ENCODE assay signal across 25 mouse cellular contexts in genomic region chr6:93838398-93838797, GRCm38 (mm10).
DNase-seq lines count a peak whose midpoint lies in the region; ATAC-seq and TF ChIP-seq lines count a peak whose summit lies in the region.
"Had no signal": no experiment of that assay in that cellular context is flagged by ENCODE, and none has a peak within 500 bp of the region (broad histone marks: within the 10 kb centered on the region; RNA-seq: fewer than 3 reads in every experiment).

No protein-coding gene starts in this region.

- H3K4me3 ChIP-seq in lung, adult 2 months (replicated peaks; ENCODE audit: extremely low read depth, low read depth, low read length) = no peak overlapping the region
- H3K4me3 ChIP-seq: embryonic facial prominence, embryonic 12.5 days; erythroblast, embryonic 14.5 days; forebrain, embryonic 12.5 days; forebrain, embryonic 15.5 days; heart, embryonic 12.5 days; heart, embryonic 15.5 days; hindbrain, embryonic 10.5 days; hindbrain, embryonic 13.5 days; intestine, embryonic 15.5 days had no signal

- no peaks in the 10 kb centered on the region for H3K4me1 ChIP-seq in lung, adult 2 months (ENCODE audit: control insufficient read depth, insufficient read depth, low read length)
- H3K4me1 ChIP-seq: embryonic facial prominence, embryonic 12.5 days; intestine, embryonic 15.5 days had no signal

- TF ChIP-seq POLR2A in lung, adult 2 months (IDR thresholded peaks at IDR 0.05; ENCODE audit: borderline replicate concordance, extremely low read depth, low read depth, low read length) = no peak

- 0 out of 2 replicates have a peak, but pooled peaks have one; percentile 47 for ATAC-seq in cerebellum, adult (ENCODE audit: insufficient number of reproducible peaks, low FRiP score, low TSS enrichment)
- ATAC-seq: activated CD4-positive, CD25-positive, alpha-beta regulatory T cell, adult 4 months; forebrain, embryonic 15.5 days; hindbrain, embryonic 16.5 days; intestine, embryonic 15.5 days had no signal

- TF ChIP-seq CTCF in lung, adult 2 months (IDR thresholded peaks at IDR 0.05; ENCODE audit: insufficient read depth, low read length) = no peak

- WGBS in lung, adult 2 months = 91% methylated on average over 4 of the region's 4 CpGs

- no peak for DNase-seq in cerebellum, postnatal 4 days (ENCODE audit: low spot score in 2 of 2)
- peak; percentile 68 to 80 for DNase-seq in cerebellum, postnatal 10 days
- DNase-seq in cerebellum, adult 11 months = no peak
- peak; percentile 52 to 69 for DNase-seq in cerebellum, postnatal 25 days
- no peak for DNase-seq in lung, adult 2 months
- DNase-seq: adrenal gland, adult 8-10 months; adrenal gland, postnatal 36 days; gastrocnemius, postnatal 25 days; heart, adult 18-20 months; heart, postnatal 10 days; heart, postnatal 36 days; kidney, adult 11 months; kidney, adult 8-10 months had no signal

Comparison
In these comparisons a context has a peak if more than half of its experiments do, and no peak if none do; other contexts are left out.
1. DNase-seq: peak in cerebellum, postnatal 10 days (2 of 2) and cerebellum, postnatal 25 days (2 of 2); none in cerebellum, postnatal 4 days (0 of 2), cerebellum, adult 11 months (single experiment) and lung, adult 2 months (single experiment).